Mouse (Mus musculus) cerebellum, adult (tissue): ENCODE measurements around the gene Kremen1.

Experiments
- ATAC-seq: cut with Nextera tagmentation; 2 replicates; pipeline ENCODE4 v1.9.2; 2017; ENCODE audit warnings: mild to moderate bottlenecking, moderate library complexity, mixed read lengths; ENCODE audit not compliant: insufficient number of reproducible peaks, low FRiP score, low TSS enrichment

Kremen1 gene

GRCm38 (mm10) chr11:5181850-5182404, 79.4 kb downstream of the Kremen1 start:
- ATAC-seq = 0 out of 2 replicates have a peak, but pooled peaks have one; percentile 40

GRCm38 (mm10) chr11:5179391-5179790, 82.0 kb downstream of the Kremen1 start:
- no peak for ATAC-seq

GRCm38 (mm10) chr11:5177171-5177570, 84.2 kb downstream of the Kremen1 start:
- ATAC-seq = no peak

GRCm38 (mm10) chr11:5176685-5177084, 84.7 kb downstream of the Kremen1 start:
- no peak for ATAC-seq

GRCm38 (mm10) chr11:5175866-5176265, 85.5 kb downstream of the Kremen1 start:
- no peak for ATAC-seq

GRCm38 (mm10) chr11:5175141-5175540, 86.2 kb downstream of the Kremen1 start:
- no peak for ATAC-seq

GRCm38 (mm10) chr11:5172861-5173260, 88.5 kb downstream of the Kremen1 start:
- no peak for ATAC-seq

GRCm38 (mm10) chr11:5167311-5167710, 94.0 kb downstream of the Kremen1 start:
- ATAC-seq = no peak

GRCm38 (mm10) chr11:5165471-5165916, 95.9 kb downstream of the Kremen1 start:
- ATAC-seq = peak; percentile 96

- no peak for ATAC-seq
These were observed 97.0 kb downstream of the Kremen1 start for GRCm38 (mm10) chr11:5164310-5164709.

GRCm38 (mm10) chr11:5163421-5163820, 97.9 kb downstream of the Kremen1 start:
- ATAC-seq = no peak

- no peak for ATAC-seq
These were observed 100.5 kb downstream of the Kremen1 start for GRCm38 (mm10) chr11:5160722-5161485.

GRCm38 (mm10) chr11:5158056-5158455, 103.3 kb downstream of the Kremen1 start:
- ATAC-seq = no peak

- ATAC-seq = 0 out of 2 replicates have a peak, but pooled peaks have one; percentile 19
These were observed 106.2 kb downstream of the Kremen1 start for GRCm38 (mm10) chr11:5154961-5155805.

GRCm38 (mm10) chr11:5151680-5152337, 109.5 kb downstream of the Kremen1 start, which contains the start of gene Emid1:
Gene Emid1 (minus strand): TSS chr11:5152257.
- ATAC-seq = no peak

- ATAC-seq = no peak
These were observed 110.1 kb downstream of the Kremen1 start for GRCm38 (mm10) chr11:5151247-5151630.

GRCm38 (mm10) chr11:5150416-5151246, 110.7 kb downstream of the Kremen1 start:
- no peak for ATAC-seq

GRCm38 (mm10) chr11:5149955-5150354, 111.4 kb downstream of the Kremen1 start:
- ATAC-seq = no peak

- ATAC-seq = no peak
These were observed 112.1 kb downstream of the Kremen1 start for GRCm38 (mm10) chr11:5149249-5149648.
